Mouse (Mus musculus): ENCODE measurements at regions not wholly inside any gene's neighbourhood (a gene's known extent, or its start where the extent isn't known, plus 50 kb on each side); places are given as distances from the start of the nearest gene placed in this dataset.
"Not testable (repeated sequence)": the region's sequence is repeated elsewhere in the genome, so short reads cannot be mapped to it uniquely, and the experiment has no call there.

DNA sequence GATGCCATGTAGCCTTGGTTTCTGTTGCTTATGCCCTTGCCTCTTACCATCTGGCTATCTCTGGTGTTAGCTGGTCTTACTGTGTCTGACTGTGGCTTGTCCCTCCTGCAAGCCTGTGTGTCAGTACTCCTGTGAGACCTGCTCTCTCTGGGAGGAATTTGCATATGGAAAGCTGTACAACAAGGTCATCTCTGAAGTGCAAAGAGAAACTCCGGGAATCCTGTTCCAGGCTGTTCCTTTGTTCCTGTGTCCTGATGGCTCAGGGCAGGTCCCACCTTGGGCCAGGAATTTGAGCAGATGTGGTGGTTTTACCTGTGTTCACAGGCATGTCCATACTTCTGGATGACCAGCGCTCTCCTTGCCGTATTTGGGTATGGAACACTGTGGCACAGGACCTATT lies 218.6 kb upstream of the Nsun6 start:
- DNase-seq (ENCODE audit: low spot score) = no peak

DNA sequence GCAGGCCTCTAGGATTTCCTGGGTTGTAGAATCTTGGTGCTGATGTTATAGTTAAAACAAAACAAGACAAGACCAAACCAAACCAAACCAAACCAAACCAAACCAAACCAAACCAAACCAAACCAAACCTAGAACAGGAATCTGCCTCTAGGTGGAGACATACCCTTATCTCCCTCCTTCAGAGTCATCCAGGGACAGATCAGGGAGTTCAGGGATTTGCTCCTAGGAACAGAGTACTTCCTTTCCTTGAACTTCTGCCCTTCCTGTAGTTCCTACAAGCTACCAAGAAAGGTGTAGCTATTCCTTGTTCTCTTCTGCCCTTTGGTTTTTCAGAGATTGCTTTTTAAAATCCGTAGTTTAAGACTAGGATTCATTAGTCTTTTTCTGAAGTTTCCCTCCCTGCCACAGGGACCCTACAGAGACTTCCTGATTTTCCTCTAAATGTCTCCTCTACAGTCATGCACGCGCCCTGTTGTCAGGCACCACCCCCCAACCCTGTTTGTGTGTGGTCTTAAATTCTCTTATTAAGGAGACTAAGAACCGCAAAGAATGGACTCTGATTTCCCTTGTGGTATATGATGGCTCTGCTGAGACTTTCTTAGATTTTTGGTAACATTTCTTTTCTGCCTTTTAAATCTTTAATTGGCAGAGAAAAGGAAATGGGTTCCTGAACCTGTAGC lies 205.8 kb upstream of the Nsun6 start:
- no peak for DNase-seq (ENCODE audit: low spot score)

DNA sequence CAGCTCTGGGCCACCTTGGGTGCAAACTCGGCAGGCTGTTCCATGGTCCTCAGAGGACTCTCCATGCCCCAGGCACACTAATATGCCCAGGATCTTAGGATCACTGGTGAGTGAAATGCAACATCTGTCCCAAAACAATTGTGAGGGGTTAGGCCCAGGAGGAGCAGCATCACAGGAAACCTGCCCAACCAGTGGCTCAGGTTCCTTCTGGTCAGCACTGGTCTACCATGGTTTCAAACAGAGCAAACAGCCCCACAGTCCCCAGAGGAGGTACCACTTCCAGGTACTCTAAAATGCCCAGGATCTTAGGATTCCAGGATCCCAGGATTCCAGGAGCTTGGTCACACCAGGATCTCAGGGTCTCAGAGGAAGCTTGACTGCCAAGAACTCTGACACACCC lies 187.4 kb upstream of the Nsun6 start:
- not testable (repeated sequence) for DNase-seq (ENCODE audit: low spot score)

DNA sequence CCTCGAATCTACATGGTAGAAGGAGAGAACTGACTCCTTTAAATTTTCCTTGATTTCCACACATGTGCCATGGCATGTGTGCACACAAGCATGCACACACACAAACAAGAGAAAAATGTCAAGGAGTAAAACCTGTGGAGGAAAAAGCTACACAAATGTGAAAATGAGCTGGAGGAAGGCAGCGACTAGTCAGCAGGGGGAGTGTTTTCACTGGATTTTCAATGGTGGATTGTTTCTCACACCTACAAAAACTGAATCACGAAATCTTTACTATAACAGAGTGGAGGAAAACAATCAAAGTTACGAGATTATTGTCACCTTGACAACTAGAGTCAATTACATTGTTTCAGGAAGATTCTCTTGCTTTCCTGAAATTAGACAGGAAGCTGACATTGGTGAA lies 167.0 kb upstream of the Nsun6 start:
- no peak for DNase-seq (ENCODE audit: low spot score)

DNA sequence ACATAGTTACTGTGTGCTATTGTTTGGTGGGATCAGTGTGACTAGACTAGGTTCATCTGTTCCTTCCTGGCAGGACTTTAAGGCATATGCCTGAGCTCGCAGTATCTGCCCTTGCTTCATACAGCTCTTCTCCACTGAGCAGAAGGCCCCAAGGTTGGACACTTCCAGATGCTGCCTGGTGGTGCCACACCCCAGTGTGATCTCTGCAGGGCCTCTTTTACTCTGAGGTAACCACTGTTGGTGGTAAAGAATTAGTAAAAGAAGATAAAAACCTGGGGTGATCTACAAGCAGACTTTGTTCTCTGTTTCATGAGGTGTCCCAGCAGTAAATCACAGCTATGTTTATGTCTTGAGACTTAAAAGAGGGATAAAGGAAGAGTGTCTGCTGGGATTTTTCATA lies 133.2 kb upstream of the Nsun6 start:
- DNase-seq (ENCODE audit: low spot score) = no peak

DNA sequence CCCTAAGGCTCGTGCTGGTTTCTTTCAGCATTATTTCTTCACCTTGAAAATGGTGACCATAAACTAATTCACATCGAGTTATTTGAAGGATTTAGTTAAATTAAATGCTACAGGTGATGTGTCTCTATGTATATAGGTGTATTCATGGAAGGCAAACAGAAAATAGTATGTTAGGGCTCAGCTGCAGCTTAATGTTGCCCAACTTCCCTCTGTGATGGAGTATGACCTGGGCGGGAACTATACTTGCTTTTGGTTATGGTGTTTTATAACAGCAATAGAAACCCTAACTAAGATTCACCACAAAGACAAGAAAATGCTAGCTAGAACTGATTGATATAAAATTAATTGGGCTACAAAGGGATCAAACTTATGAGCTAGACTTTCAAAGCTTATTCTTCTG lies 126.1 kb upstream of the Nsun6 start:
- DNase-seq (ENCODE audit: low spot score) = no peak

DNA sequence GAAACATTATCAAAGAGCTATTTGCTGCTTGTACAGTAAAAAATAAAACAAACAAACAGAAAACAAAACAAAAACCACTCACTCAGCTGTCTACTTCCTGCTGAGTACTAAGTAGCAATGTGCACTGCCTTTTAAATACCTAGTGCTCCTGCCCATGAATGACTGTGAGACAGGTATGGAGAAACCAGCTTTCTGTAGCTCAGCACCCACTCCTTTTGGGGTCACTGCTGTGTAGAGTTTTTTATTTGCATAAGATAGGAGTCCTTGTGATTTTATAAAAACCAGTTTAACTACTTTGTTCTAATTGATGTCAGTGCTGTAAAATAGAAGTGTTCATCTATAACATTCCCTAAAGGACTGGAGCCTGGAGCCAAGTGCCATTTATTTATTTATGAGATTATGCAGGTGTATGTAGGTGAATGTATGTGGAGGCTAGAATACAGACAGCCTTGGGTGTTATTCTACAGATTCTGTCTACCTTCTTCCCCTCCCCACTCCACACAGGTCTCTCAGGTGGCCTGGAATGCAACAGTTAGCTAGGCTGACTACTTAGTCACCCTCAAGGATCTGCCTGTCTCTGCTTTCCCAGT lies 111.7 kb upstream of the Nsun6 start:
- DNase-seq (ENCODE audit: low spot score) = no peak

DNA sequence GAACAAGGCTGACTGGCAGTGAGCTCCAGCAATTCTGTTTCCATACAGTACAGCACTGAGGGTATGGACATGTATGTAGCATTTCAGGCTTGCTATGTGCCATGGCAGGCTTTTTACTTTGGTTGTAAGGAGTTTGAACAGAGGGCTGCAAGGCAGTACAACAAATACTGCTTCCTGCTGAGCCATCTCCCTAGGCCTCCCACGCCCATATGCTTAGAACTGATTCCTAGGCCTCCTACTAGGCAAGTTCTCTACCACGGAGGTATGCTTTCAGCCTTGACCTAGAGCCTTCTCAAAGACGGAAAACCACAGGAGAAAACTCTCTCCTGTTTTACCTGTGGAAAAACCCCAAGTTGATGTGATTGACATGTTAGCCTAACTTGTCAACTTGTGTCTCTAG lies 111.0 kb upstream of the Nsun6 start:
- no peak for DNase-seq (ENCODE audit: low spot score)

DNA sequence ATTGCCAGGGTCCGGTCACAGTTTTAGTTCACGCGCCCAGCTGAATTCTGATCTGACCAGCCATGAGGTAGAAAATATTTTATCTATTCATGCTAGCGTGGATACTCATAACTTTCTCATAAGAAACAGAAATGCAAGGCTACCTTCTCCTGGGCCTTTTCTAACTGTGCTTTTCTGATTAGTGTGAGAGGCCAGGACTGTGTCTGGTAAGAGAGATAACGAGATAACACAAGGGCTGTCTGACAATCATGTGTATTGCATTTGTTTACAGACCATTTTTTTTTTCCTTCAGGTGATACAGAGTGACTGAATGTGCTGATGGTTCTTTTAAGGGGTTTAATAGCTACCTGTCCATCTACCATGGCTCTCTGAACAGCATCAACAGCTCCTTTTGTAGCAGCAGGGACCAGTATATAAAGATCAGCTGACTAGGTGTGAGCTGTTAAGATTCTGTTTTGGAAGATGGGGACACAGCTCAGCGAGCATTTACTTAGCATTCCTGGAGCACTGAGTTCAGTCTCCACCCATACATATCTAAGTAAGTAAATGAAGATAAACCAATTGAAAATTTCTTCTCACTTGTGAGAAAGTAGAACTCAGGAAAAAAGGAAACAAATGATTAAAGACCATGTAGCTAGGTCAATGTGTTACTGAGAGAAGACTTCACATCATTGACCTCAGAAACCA lies 109.0 kb upstream of the Nsun6 start:
- peak; percentile 75 for DNase-seq (ENCODE audit: low spot score)

DNA sequence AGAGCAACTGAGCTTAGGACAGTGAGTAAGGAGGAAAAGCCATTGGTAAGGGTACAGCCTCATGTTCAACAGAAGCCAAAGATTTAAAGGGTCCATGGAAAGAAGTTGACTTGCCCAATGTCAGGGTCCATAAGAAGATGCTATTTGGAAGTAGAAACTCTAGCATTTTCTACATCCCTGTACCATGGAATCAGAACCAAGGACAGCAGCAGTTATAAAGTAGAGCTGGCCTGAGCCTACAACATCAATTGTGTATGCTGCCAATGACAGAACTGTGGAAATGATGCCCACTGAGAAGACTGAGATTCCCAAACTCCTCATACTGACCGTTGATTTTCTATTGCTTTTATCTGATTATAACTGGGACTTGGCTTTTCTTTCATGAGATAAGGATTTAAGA lies 107.0 kb upstream of the Nsun6 start:
- no peak for DNase-seq (ENCODE audit: low spot score)

DNA sequence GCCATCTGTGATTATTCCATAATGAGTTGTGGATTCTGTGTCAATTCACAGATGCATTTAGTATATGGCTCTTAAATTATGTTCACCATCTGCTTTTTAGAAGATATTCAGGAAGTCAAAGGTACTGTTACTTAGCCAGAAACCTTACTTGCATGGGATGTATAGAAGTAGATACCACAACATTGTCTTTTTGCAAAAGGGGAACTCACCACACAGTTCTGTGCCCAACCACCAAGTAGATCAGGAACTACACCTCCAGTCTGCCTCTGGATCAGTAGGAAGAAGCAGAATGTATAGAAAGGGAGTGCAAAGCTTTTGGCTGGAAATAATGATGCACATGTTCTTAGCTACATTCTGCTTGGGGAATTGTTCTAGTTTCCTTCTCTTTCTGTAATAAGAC lies 102.8 kb upstream of the Nsun6 start:
- no peak for DNase-seq (ENCODE audit: low spot score)

DNA sequence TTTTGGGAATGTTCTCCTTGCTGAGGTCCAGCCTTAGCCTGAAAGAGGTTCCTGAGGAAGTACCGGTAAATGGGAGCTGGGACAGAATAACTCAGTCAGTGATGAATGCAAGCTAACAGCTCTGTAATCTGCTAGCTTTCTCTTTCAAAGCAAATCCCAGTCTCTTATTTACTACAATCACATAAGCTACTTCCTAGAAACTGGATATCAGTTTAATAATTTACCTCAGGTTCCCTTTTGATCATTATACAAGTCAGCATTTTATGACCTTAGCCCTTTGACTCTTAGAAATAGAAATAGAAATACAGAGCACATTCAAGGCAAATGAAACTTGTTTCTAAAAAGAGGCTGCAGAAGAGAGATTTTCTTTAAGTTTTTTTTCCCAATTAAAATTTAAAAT lies 96.0 kb upstream of the Nsun6 start:
- DNase-seq (ENCODE audit: low spot score) = no peak

DNA sequence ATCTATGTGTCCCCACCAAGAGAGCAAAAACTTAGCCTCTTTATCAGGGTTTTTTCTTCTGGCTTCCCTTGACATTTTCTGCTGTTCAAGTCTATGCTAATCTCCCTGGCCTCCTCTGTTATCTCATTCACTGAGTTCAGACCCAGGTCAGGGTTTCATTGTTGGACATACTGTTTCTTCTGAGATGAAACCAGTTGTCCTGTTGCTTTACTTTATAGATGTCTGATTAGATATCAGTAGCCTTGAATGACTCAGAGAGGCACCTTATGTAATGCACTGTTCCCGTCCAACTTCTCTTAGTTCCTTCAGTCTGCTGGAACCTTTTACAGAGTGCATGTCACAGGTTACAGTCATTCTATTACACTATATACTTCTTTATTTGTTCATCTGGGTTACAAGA lies 93.5 kb upstream of the Nsun6 start:
- DNase-seq (ENCODE audit: low spot score) = no peak

DNA sequence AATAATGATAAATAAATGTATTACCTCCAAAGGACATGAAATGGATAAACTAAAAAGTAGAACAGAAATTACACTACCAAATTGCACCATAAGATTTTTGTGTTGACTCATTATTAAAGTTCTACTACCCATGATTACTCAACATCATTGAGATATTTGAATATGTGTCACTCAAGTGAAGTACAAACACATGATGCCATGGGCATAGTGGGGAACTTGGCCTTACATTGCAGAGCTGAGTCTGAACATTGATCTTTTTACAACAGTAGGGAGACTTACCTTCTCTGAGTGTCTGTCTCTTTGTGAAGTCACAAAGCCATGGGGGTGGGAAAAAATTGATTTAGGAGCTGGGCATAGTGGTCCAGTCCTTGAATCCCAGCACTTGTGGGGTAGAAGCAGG lies 92.1 kb upstream of the Nsun6 start:
- no peak for DNase-seq (ENCODE audit: low spot score)

DNA sequence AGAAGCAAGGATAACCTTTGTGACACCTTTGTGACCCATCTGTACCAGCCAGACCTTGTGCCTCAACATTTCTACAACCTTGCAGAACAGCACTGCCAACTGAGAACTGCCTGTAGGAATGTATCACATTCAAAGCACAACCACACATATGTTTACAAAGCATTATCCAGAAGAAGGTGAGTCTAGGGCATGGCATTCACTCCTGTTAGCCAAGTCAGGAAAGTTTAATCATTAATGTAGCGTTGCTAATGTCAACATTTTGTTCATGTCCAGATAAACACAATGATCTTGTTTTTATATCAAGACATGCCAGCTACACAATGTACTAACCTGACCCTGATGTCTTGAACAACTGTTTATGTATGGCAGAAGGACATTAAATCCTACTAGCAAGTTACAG lies 91.5 kb upstream of the Nsun6 start:
- DNase-seq (ENCODE audit: low spot score) = no peak

DNA sequence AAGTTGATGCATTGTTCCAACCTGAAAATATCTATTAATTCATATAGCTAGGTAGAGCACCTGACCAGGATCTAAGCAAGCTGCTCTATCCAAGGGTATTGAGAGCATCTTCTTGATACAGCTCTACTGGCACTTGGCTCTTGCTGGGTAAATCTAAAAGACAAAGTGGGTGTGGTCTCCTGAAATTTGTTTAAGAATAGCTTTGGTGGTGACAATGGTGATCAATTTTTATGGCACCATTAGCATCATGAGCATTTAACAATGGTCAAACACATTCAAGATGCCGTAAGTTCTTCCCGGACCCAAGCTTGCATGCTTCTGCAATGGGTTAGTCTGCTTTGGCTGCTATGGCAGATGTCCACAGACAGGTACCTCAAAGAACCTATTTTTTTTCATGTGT lies 89.9 kb upstream of the Nsun6 start:
- DNase-seq (ENCODE audit: low spot score) = no peak

DNA sequence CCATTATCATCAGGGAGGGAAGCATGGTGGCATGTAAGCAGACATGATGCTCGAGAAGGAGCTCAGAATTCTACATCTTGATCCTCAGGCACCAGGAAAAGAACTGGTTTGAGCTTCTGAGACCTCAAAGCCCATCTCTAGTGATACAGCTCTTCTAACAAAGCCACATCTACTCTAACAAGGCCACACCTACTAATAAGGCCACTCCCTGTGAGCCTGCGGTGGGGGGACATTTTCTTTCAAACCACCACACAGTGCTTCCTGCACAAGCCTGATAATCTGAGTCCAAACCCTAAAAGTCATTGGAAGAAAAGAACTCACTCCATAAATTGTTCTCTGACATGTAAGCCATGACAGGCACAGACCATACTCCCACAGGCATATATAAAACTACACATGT lies 85.0 kb upstream of the Nsun6 start:
- no peak for DNase-seq (ENCODE audit: low spot score)

Measured in c-Kit-positive CD71-positive TER-119-positive erythroid progenitor cells, embryonic 14.5 days (primary cell).